Mouse (Mus musculus) testis, adult 2 months (tissue): Measurements from ENCODE around the gene Csnk2a1.

ENCODE experiments used
- CTCF ChIP-seq: fragments of 200-500 bp; IDR thresholded peaks from 2 replicates; pipeline ENCODE4 v1.5.1; 2012; ENCODE audit warnings: low read depth, mild to moderate bottlenecking, inconsistent platforms, low read length, moderate library complexity; ENCODE audit not compliant: control insufficient read depth, insufficient read depth, insufficient replicate concordance
- POLR2A ChIP-seq: fragments of 200-500 bp; IDR thresholded peaks from 2 replicates; pipeline ENCODE4 v1.6.1; 2012; ENCODE audit warnings: low read depth, mild to moderate bottlenecking, inconsistent platforms, low read length, moderate library complexity; ENCODE audit not compliant: control insufficient read depth

- TF ChIP-seq POLR2A (no peak), CTCF (no peak)
These were observed 33.3 kb upstream of the Csnk2a1 start for GRCm38 (mm10) chr2:152193346-152193710.
